Mouse (Mus musculus) left cerebral cortex, adult 9 months (tissue): Measurements from ENCODE around the gene B3gat3.

Source experiments
- DNase-seq, 2 experiments: peaks; one replicate each; pipeline ENCODE4 v3.0.0; 2022; ENCODE audit warnings: low spot score in 2 of 2

The B3gat3 gene

GRCm38 (mm10) chr19:8897865-8898495 lies 22.2 kb upstream of the B3gat3 start, which contains the start of gene Ganab:
TSS of gene Ganab (plus strand) at chr19:8898071.
- DNase-seq = peak; percentile 90 to 96

DNA sequence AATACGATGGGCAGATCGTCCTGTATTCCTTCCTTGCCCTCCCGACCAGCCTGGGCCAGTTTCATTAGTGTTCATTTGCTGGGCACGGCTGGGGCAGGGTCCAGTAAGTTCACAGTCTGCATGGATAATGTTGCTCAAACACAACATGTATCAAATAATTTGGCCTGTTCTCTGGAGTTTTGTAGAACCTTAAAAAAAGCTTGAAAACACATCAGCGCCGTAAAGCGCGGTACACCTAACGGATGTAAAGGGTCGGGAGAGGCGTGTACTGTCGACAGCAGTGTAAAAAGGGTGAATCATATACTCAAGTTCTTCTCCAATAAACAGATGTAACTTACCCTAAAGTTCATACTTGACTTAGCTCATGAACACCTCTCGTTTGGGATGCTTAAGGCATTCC lies 21.6 kb upstream of the B3gat3 start:
- DNase-seq = no peak

- no peak for DNase-seq
Measured at GRCm38 (mm10) chr19:8899079-8899478, 21.1 kb upstream of the B3gat3 start.

DNA sequence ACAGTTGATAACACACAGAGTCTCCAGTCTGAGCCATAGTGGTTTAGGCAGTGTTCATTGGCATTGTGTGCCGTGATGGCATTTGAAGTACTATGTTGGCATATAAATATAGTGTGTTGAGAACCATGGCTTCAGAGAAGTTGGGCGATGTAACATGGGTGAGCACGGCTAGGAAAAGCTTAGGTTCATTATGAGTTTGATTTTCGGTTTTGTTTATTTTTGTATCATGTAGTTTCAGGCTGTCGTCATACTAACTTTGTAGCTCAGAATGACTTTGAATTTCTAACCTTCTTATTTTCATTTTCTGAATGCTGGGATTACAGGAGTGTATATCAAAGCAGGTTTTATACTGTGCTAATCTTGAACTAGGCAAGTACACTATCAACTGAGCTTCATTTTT lies 16.8 kb upstream of the B3gat3 start:
- no peak for DNase-seq

DNA sequence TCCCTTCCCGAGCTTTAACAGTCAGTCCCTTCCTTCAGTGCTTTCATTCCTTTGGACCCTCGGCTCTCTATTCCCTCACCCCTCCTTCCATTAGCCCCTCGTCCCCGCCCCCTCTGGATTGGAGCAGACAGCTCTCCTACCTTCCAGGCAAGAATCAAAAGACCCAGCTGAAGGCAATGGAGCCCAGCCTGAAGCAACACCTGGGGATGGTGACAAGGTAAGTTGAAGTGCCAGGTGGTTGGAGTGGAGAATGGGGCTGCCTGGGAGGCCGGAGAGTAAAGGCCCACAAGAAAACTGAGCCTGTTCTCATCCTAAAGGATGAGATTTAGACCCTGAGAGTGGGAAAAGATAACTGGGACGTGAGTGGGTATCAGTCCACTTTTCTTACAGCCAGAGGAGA lies 11.6 kb upstream of the B3gat3 start:
- DNase-seq = no peak

DNA sequence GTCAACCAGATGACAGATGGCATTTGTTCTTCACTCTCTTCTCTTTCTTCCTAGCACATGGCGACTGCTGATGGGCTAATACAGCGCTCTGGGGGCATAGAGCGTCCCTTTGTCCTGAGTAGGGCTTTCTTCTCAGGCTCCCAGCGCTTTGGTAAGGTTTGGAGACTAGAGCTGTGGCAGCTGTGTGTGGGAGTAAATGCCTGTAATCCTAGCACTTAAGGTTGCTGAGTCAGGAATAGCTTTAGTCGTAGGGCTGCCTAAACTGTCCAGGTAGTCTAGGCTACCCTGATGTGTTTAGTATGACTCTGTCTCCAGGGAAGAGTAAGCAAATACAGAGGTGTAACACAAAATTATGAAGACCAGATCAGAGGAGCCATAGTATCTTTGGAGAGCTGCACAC lies 8.4 kb upstream of the B3gat3 start:
- peak in 1 of 2 experiments; percentile 59 for DNase-seq

GRCm38 (mm10) chr19:8914212-8914611 lies 6.0 kb upstream of the B3gat3 start:
- peak in 1 of 2 experiments; percentile 51 for DNase-seq

- no peak for DNase-seq
Measured at GRCm38 (mm10) chr19:8919000-8919399, 1.2 kb upstream of the B3gat3 start.

- no peak for DNase-seq
Measured at GRCm38 (mm10) chr19:8919684-8920072, 496 bp upstream of the B3gat3 start.

DNA sequence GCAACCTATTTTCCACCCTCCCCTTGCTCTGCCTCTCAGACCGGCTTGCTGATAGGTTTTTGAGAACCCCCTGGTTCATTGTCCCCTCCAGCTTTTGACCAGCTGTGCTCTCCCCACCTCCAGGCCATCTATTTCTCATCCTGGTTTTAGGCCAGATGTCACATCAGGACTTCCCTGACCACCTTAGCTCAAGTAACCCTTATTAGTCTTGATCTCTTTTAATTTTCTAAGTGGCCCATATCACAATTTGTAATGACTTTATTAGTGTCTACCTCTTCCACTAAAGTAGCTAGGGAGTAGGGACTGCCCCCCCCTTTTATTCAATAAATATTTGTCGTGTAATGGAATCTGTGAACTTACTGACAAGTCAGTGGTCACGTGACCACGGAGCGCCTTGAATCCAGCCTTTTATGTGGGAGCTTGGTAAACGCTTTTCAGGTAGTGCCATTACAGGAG lies 690 bp downstream of the B3gat3 start:
- no peak for DNase-seq

GRCm38 (mm10) chr19:8921741-8922140 lies 1.6 kb downstream of the B3gat3 start:
- no peak for DNase-seq

- DNase-seq = no peak
Measured at GRCm38 (mm10) chr19:8926766-8927165, 6.6 kb downstream of the B3gat3 start.

DNA sequence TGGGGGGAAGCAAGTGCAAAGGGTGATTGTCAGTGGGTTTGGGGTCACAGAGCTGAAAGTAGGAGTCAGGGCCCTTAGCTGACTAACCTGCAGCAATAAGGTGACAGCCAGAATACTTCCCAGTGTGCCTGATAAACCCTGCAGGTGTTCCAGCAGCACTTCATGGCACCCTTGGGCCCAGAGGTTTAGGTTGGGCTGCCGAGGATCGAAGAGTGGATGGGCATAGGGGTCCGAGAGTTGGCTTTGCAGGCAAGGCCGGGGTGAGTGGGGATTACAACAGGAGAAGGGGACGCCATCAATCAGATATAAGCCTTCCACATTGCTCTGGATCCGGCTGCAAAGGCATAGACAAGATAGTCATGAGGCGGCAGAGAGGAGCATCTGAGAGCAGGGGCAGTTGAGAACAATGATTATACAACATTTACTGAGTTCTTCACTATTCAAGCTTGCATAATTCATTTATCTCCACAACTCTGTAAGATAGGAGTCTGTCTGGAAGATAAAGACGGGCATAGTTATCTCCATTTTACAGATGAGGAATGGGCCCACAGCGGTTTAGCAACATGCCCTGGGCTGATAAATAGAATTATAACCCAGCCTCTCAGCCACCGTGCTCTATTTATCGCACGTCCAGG lies 7.8 kb downstream of the B3gat3 start:
- no peak for DNase-seq

DNA sequence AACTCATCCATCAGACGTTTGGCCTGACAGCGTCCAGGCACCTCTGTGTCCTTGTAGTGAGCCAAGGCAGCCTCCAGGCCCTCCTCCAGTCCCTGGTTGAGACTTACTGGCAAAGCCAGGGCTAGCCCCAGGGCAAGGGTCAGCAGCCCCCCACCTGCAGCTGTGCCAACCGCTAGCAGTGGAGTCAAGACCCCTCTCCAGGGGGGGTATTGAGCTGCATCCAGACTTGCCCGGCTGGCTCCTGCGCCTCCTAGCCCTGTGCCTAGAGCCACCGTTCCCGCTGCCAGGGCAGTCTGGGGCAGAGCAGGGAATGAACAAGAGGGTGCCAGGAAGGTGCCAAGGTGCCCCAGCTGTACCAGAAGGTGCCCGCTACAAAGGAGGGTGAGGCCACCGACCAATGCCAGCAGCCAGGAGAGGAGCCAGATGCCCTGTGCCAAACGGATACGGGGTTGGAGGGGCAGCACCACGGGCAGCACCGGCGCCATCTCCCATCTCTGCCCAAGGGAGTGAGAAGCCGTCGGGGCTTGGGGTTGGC lies 8.6 kb downstream of the B3gat3 start:
- DNase-seq = no peak

DNA sequence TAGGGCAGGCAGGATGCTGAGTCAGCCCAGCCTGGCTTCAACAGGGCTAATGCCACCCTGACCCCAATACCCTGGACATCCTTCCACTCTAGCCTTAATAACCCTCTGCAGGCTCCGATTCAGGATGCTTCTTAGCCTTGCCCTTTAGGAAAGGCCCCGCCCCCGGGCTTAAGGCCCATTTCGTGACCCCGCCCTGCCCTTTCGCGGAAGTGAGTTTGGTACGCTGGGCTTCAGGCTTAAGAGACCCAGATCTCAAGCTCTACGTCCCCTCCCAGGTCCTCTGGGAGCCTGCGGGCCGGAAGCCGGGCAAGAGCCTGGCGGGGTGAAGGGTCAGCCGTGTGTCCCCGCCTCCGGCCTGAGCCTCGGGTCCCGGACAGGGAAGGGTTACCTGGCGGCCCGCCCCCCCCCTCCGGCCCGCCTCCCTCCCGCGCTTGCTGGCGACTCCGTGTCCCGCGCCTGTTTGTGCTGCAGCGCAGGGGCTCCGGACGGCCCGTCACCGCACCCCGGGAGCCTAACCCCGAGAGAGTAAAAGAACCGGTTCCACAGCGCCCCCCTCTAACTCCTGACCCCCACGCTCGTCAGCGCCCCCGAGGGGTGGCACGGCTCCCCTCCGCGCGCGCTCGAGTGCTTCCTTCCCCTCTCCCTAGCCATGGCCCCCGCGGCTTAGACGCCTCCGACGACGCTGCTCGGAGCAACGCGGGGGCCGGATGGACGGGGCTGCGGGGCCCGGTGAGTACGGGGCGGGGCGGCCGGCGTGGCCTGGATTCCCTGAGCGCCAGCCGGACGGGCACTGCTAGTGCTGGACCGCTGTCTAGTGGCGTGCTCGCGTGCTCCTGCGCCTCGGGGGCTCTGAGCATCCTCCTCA lies 9.3 kb downstream of the B3gat3 start, which contains the start of the genes Rom1 and Eml3:
TSS of gene Rom1 (minus strand) at position 133 of the 865 bp plus-strand sequence.
TSS of gene Eml3 (plus strand) at position 329 of the 865 bp plus-strand sequence.
- DNase-seq = peak in 1 of 2 experiments; percentile 72

- DNase-seq = no peak
Measured at GRCm38 (mm10) chr19:8930117-8930516, 9.9 kb downstream of the B3gat3 start.

- DNase-seq = no peak
Measured at GRCm38 (mm10) chr19:8930771-8931170, 10.6 kb downstream of the B3gat3 start.

GRCm38 (mm10) chr19:8936736-8937135 lies 16.6 kb downstream of the B3gat3 start:
- no peak for DNase-seq

DNA sequence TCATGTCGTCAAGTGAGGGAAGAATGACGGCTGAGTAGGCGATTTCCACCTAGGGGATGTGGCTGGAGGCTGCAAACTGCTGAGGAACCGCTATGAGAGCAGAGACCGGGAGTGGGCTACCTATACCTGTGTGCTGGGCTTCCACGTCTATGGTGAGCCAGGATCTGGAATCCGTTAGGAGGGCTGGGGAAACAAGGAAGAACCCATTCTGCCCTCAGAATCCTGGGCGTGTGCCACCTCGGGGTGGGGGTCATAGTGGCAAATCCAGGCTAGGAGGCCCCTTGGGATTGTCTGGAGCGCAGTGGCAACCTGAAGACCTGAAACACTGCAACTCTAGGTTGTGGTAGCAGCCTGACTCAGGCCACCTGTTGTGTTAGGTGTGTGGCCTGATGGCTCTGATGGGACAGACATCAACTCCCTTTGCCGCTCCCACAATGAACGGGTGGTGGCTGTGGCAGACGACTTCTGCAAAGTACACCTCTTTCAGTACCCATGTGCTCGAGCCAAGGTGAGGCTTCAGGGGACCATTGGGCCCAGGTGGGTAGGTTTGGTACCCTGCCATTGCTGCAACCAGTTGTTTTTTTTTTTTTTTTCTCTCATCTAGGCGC lies 20.5 kb downstream of the B3gat3 start:
- DNase-seq = no peak

DNA sequence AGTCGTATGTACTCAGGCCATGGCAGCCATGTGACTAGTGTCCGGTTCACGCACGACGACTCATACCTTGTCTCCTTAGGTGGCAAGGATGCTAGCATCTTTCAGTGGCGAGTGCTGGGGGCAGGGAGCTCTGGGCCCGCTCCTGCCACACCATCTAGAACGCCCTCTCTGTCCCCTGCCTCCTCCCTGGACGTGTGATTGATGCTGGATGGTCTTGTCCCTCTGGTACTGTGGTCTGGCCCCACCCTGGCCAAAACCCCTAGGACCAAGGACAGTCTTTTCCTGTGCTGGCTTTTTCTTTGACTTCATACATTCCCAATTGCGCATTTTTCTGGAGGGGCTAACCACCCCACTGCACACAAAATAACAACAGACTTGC lies 21.0 kb downstream of the B3gat3 start:
- no peak for DNase-seq

GRCm38 (mm10) chr19:8941515-8942217 lies 21.5 kb downstream of the B3gat3 start, which contains the start of gene Mta2:
TSS of gene Mta2 (plus strand) at chr19:8941875.
- peak; percentile 79 to 92 for DNase-seq
